ENCODE assay signal across 18 mouse cellular contexts in the genomic region with DNA sequence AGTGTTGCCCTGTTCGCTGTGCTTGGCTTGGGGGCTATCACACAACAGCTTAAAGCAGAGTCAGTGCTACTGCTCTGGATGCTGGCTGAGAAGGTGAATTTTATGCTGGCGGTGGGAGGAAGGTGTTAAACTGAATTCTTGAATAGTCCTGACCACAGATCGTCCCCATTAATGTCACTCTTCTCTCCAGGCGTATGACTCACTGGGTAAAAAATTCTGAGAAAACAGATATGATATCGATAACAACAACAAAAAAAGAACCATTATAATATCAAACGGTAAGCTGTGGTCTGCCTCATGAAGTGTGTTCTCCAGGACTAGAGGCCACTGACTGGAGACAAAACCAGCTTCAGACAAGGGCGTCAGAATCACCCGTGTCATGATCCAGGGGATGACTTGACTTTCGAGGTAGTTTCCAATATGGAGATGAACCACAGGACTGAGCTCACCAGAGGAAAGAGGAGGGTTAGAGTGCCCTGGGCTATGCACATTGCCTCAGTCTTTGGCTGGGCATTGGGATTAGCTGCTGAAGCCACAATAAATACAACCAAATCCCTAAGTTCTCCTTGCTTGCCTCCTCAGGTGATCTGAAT. TPM values are rescaled to one million over a fixed set of nuclear protein-coding genes. Genes with fewer than 3 reads are reported as not detected.
DNase-seq lines count a peak whose midpoint lies in the region; ATAC-seq lines count a peak whose summit lies in the region.
"Had no signal": no experiment of that assay in that cellular context is flagged by ENCODE, and none has a peak within 500 bp of the region (broad histone marks: within the 10 kb centered on the region; RNA-seq: fewer than 3 reads in every experiment).

No protein-coding gene starts in this region.

- ATAC-seq in activated CD4-positive, CD25-positive, alpha-beta regulatory T cell, adult 4 months = peak; percentile 60
- ATAC-seq: forebrain, embryonic 15.5 days; hindbrain, postnatal 0 days; intestine, embryonic 16.5 days; Patski had no signal

- DNase-seq in heart, adult 11 months = peak; percentile 65
- no peak for DNase-seq in heart, adult 8-10 months (ENCODE audit: low spot score)
- peak; percentile 57 for DNase-seq in CD4-positive, CD25-positive, alpha-beta regulatory T cell, adult 2 months (ENCODE audit: low read depth, low spot score)
- no peak for DNase-seq in thymus, postnatal 0 days (ENCODE audit: low spot score)
- no peak for DNase-seq in adrenal gland, postnatal 36 days
- DNase-seq in yolk sac, embryonic 10.5 days (ENCODE audit: low spot score) = no peak
- DNase-seq: adrenal gland, adult 2 months; adrenal gland, postnatal 25 days; cerebellum, adult 2 months; cerebellum, postnatal 10 days; gastrocnemius, postnatal 36 days; heart, adult 18-20 months; heart, postnatal 14 days had no signal

RNA-seq across cellular contexts. Expression of a gene that starts 13.1 kb away (rescaled TPM):
- 10 to 100 TPM; 64.0 to 99.3 (median 73.2) TPM for total RNA-seq in heart, adult 8-10 months (2022)
- 100 to 1,000 TPM; 110 to 112 TPM for polyA plus RNA-seq in activated CD4-positive, CD25-positive, alpha-beta regulatory T cell, adult 4 months (2017; shearing (Covaris generic))
- polyA plus RNA-seq in thymus, postnatal 0 days (2015; fragmentation: Nextera tagmentation; extraction: Ambion mirVana) = 221 and 236 TPM in 2 replicates
- total RNA-seq in adrenal gland, postnatal 36 days (2021) = 10 to 100 TPM; 12.4 to 20.2 TPM

RNA-seq across cellular contexts. Expression of a gene that starts 40.9 kb away (rescaled TPM):
- total RNA-seq in heart, adult 8-10 months (2022) = 100 to 1,000 TPM in 3 of 4 experiments, 10 to 100 TPM in 1; 98.7 to 109 (median 103) TPM
- 10 to 100 TPM; 24.1 to 24.2 TPM for polyA plus RNA-seq in activated CD4-positive, CD25-positive, alpha-beta regulatory T cell, adult 4 months (2017; shearing (Covaris generic))
- polyA plus RNA-seq in thymus, postnatal 0 days (2015; fragmentation: Nextera tagmentation; extraction: Ambion mirVana) = 70.5 and 73.3 TPM in 2 replicates
- 10 to 100 TPM; 48.1 to 61.3 TPM for total RNA-seq in adrenal gland, postnatal 36 days (2021)

Comparison
In these comparisons a context has a peak if more than half of its experiments do, and no peak if none do; other contexts are left out.
1. DNase-seq: peak in heart, adult 11 months (single experiment) and CD4-positive, CD25-positive, alpha-beta regulatory T cell, adult 2 months (single experiment); none in heart, adult 8-10 months (single experiment), thymus, postnatal 0 days (single experiment), adrenal gland, postnatal 36 days (0 of 2) and yolk sac, embryonic 10.5 days (single experiment).